Mouse (Mus musculus) megakaryocyte-erythroid progenitor cell, adult 5-6 weeks (primary cell): ENCODE results near the gene Cideb. TPM values are rescaled to one million over a fixed set of nuclear protein-coding genes. Genes with fewer than 3 reads are reported as not detected.

ENCODE experiments used
- ATAC-seq: replicated peaks from 2 replicates; pipeline ENCODE4 v1.8.0; 2016; ENCODE audit warnings: mild to moderate bottlenecking, inconsistent platforms; ENCODE audit not compliant: severe bottlenecking, poor library complexity, low FRiP score, low TSS enrichment
- total RNA-seq, 2 experiments: library from RNA; stranded (forward) in 1 of 2; stranded (reverse) in 1 of 2; fragments of 200-1000, 215-1000 nt in 1 of 2; fragments of >200 nt in 1 of 2; fragmentation: Nextera tagmentation in 1 of 2; gene quantifications; 2 replicates each; pipeline ENCODE4 v1.2.3; 2014 to 2017

The Cideb gene
- not detected in 2 replicates for total RNA-seq (2014; fragmentation: Nextera tagmentation)
- total RNA-seq (2017) = not detected in 2 replicates

- ATAC-seq = peak; percentile 55
These were observed at the start of gene Cideb for GRCm38 (mm10) chr14:55758363-55758784. Cideb (minus strand) TSS chr14:55758458.

GRCm38 (mm10) chr14:55795380-55796163 is 37.3 kb upstream of the Cideb start:
- ATAC-seq = peak; percentile 41; the same call in 1 of the 2 replicates

GRCm38 (mm10) chr14:55793946-55794345 is 35.7 kb upstream of the Cideb start:
- ATAC-seq = no peak

- no peak for ATAC-seq
These were observed 35.2 kb upstream of the Cideb start for GRCm38 (mm10) chr14:55793461-55793860.

GRCm38 (mm10) chr14:55788256-55789050 is 30.2 kb upstream of the Cideb start, which contains the start of gene Ripk3:
Ripk3 (minus strand) TSS chr14:55788865.
- ATAC-seq = peak; percentile 83

- peak; percentile 11; the same call in 1 of the 2 replicates for ATAC-seq
These were observed 29.5 kb upstream of the Cideb start for GRCm38 (mm10) chr14:55787731-55788130.

- ATAC-seq = no peak
These were observed 26.9 kb upstream of the Cideb start for GRCm38 (mm10) chr14:55785195-55785594.

- no peak for ATAC-seq
These were observed 25.6 kb upstream of the Cideb start, which contains the start of gene Adcy4 for GRCm38 (mm10) chr14:55783958-55784235. Adcy4 (minus strand) TSS chr14:55784095.

- no peak for ATAC-seq
These were observed 25.1 kb upstream of the Cideb start for GRCm38 (mm10) chr14:55783171-55783957.

- ATAC-seq = no peak
These were observed 24.2 kb upstream of the Cideb start for GRCm38 (mm10) chr14:55782361-55782960.

GRCm38 (mm10) chr14:55781310-55781709 is 23.1 kb upstream of the Cideb start:
- peak; percentile 87 for ATAC-seq

- no peak for ATAC-seq
These were observed 22.5 kb upstream of the Cideb start for GRCm38 (mm10) chr14:55780736-55781135.

- ATAC-seq = no peak
These were observed 21.4 kb upstream of the Cideb start for GRCm38 (mm10) chr14:55779656-55780055.

GRCm38 (mm10) chr14:55778686-55779085 is 20.4 kb upstream of the Cideb start:
- no peak for ATAC-seq

- ATAC-seq = no peak
These were observed 19.5 kb upstream of the Cideb start for GRCm38 (mm10) chr14:55777806-55778205.

GRCm38 (mm10) chr14:55777176-55777575 is 18.9 kb upstream of the Cideb start:
- ATAC-seq = no peak

- ATAC-seq = no peak
These were observed 18.5 kb upstream of the Cideb start for GRCm38 (mm10) chr14:55776711-55777110.

- peak; percentile 59 for ATAC-seq
These were observed 10.9 kb upstream of the Cideb start for GRCm38 (mm10) chr14:55769087-55769703.

GRCm38 (mm10) chr14:55768555-55768954 is 10.3 kb upstream of the Cideb start:
- no peak for ATAC-seq
